Mouse (Mus musculus) kidney, embryonic 16.5 days (tissue): Measurements from ENCODE around the gene Sgms1. TPM values are rescaled to one million over a fixed set of nuclear protein-coding genes. Genes with fewer than 3 reads are reported as not detected.
"Not testable (repeated sequence)": the region's sequence is repeated elsewhere in the genome, so short reads cannot be mapped to it uniquely, and the experiment has no call there.

Experiments
- ATAC-seq: fragments of 200-750 bp; cut with Nextera tagmentation; 2 replicates; pipeline ENCODE4 v1.8.0; 2017; ENCODE audit warnings: moderate TSS enrichment; ENCODE audit not compliant: low FRiP score, low TSS enrichment
- H3K27ac ChIP-seq: fragments of 300-500 bp; sonication (generic); 2 replicates; pipeline ENCODE4 v1.5.1; 2014; ENCODE audit warnings: low read length
- H3K27me3 ChIP-seq: fragments of 300-500 bp; sonication (generic); 2 replicates; pipeline ENCODE4 v1.6.1; 2014; ENCODE audit warnings: low read length, control low read depth, mixed read lengths; ENCODE audit not compliant: insufficient read depth
- H3K36me3 ChIP-seq: fragments of 300-500 bp; sonication (generic); 2 replicates; pipeline ENCODE4 v1.6.1; 2014; ENCODE audit warnings: low read length, control low read depth, mixed read lengths; ENCODE audit not compliant: insufficient read depth
- H3K4me1 ChIP-seq: fragments of 300-500 bp; sonication (generic); 2 replicates; pipeline ENCODE4 v1.6.1; 2014; ENCODE audit warnings: low read length, control low read depth, mixed read lengths; ENCODE audit not compliant: insufficient read depth
- H3K4me2 ChIP-seq: fragments of 300-500 bp; sonication (generic); replicated peaks from 2 replicates; pipeline ENCODE4 v1.6.1; 2014; ENCODE audit warnings: low read depth, low read length
- H3K4me3 ChIP-seq: fragments of 300-500 bp; sonication (generic); 2 replicates; pipeline ENCODE4 v1.5.1; 2014; ENCODE audit warnings: mild to moderate bottlenecking, low read length
- H3K9ac ChIP-seq: fragments of 300-500 bp; sonication (generic); replicated peaks from 2 replicates; pipeline ENCODE4 v1.6.1; 2014; ENCODE audit warnings: low read length
- H3K9me3 ChIP-seq: fragments of 300-500 bp; sonication (generic); 2 replicates; pipeline ENCODE4 v1.6.1; 2016; ENCODE audit warnings: low read length, control low read depth
- WGBS: fragments of 180-500 bp; shearing (Covaris S2); extraction: QIAGEN DNeasy Blood & Tissue Kit; methylation state at CpG from one replicate; pipeline ENCODE4 v1.1.7; 2014; 5-methylcytosine and 5-hydroxymethylcytosine counted together
- polyA plus RNA-seq: library from polyadenylated mRNA; unstranded; fragments of >200 nt; fragmentation: Nextera tagmentation; extraction: Ambion mirVana; gene quantifications from 2 replicates; pipeline ENCODE4 v1.2.1, GENCODE M21; 2015

The Sgms1 gene
- polyA plus RNA-seq, 1 experiment from 2014 or later = 65.5 TPM

DNA sequence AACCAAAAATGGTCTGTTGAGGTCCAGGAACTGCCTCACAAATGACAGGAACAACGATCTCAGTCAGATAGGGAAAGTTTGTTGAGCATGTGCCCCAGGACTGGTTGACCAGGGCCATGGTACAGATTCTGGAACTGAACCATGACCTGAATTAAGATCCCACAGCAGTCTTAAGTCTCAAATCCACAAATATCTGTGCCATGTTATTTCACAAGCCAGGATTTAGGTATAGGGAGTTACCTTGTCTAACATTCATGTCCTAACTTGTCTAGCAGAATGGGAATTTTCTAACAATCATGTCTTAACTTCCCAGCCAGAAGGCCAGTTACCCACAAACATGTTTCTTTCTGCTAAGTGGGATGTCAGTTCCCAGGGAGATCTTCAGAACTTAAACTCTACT lies 300.9 kb downstream of the Sgms1 start:
- H3K4me2 ChIP-seq = no peak overlapping the region
- H3K9me3 ChIP-seq = peaks cover 3% of the 10 kb centered on the region; the same call in 1 of the 2 replicates
- H3K4me3 ChIP-seq = no peak overlapping the region
- H3K27ac ChIP-seq = no peak overlapping the region
- no peaks in the 10 kb centered on the region for H3K4me1 ChIP-seq
- no peak overlapping the region for H3K9ac ChIP-seq
- no peak for ATAC-seq
- no peaks in the 10 kb centered on the region for H3K27me3 ChIP-seq
- no peaks in the 10 kb centered on the region for H3K36me3 ChIP-seq
- WGBS = 86% methylated on average over 1 of the region's 1 CpGs

DNA sequence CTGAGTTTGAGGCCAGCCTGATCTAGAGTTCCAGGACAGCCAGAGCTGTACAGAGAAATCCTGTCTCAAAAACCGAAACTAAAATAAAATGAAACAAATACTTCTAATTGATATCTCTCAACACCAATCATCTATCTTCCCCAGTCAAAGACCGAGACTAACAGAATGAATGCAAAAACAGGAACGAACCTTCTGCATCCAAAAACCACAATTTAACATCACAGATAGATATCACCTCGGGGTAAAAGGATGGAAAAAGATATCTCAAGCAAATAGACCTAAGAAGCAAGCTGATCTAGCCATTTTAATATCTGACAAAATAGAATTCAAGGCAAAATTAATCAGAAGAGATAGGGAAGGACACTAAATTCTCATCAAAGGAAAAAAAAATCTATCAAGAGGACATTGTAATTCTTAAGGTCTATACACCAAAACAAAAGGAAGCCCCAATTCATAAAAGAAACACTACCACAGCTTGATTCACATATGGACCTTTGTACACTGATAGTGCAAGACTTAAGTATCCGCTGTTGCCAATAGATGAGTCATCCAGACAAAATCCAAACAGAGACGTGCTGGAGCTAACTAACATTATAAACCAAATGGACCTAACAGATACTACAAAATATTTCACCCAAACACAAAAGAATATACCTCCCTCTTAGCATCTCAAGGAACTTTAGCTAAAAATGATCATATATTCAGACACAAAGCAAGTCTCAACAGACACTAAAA lies 301.6 kb downstream of the Sgms1 start:
- peaks cover 3% of the 10 kb centered on the region; the same call in 1 of the 2 replicates for H3K9me3 ChIP-seq
- H3K36me3 ChIP-seq = no peaks in the 10 kb centered on the region
- H3K9ac ChIP-seq = no peak overlapping the region
- H3K4me3 ChIP-seq = no peak overlapping the region
- H3K4me1 ChIP-seq = no peaks in the 10 kb centered on the region
- no peaks in the 10 kb centered on the region for H3K27me3 ChIP-seq
- 86% methylated on average over 6 of the region's 6 CpGs for WGBS
- no peak overlapping the region for H3K4me2 ChIP-seq
- no peak for ATAC-seq
- H3K27ac ChIP-seq = no peak overlapping the region

DNA sequence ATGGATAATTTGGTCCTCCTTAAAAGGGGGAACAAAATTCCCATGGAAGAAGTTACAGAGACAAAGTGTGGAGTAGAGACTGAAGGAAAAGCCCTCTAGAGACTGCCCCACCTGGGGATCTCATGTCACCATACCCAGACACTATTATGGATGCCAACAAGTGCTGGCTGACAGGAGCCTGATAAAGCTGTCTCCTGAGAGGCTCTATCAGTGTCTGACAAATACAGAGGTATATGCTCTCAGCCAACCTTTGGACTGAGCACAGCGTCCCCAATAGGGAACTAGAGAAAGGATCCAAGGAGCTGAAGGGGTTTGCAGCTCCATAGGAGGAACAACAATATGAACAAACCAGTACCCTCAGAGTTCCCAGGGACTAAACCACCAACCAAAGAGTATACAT lies 304.7 kb downstream of the Sgms1 start:
- H3K4me2 ChIP-seq, ATAC-seq, H3K9ac ChIP-seq, H3K27ac ChIP-seq, H3K4me1 ChIP-seq, H3K9me3 ChIP-seq, H3K4me3 ChIP-seq, H3K36me3 ChIP-seq, H3K27me3 ChIP-seq: not testable (repeated sequence)
- 90% methylated on average over 1 of the region's 1 CpGs for WGBS

Other genes with a start within 250 kb of the Sgms1 start
- gene Rpl9-ps6, start 76.9 kb upstream of the Sgms1 start, polyA plus RNA-seq = 97.9 and 161 TPM in 2 replicates
- gene Minpp1, start 96.1 kb upstream of the Sgms1 start, polyA plus RNA-seq = 72.1 and 74.4 TPM in 2 replicates
- 17.0 and 20.8 TPM in 2 replicates for gene Papss2, start 206.1 kb upstream of the Sgms1 start, polyA plus RNA-seq